Mouse (Mus musculus): ENCODE measurements around the gene Celf5. TPM values are rescaled to one million over a fixed set of nuclear protein-coding genes. Genes with fewer than 3 reads are reported as not detected.

The Celf5 gene
- total RNA-seq, 2 experiments from 2014 or later: 0.09 to 0.23 TPM

DNA sequence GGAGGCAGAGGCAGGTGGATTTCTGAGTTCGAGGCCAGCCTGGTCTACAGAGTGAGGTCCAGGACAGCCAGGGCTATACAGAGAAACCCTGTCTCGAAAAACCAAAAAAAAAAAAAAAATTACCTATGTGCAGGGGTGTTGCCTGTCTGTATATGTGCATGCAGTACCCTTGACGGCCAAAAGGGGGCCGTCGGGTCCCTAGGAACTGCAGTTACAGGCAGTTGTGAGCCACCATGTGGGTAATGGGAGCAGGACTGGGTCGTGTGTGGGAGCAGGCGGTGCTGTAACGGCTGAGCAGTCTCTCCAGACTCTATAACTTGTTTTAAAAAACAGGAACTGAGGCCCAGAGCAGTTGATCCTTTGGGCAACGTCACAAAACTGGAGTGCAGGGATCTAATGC, 1.5 kb upstream of the Celf5 start:
- intact Hi-C loops (cut with DNase I; ENCODE audit: low total_unique reads): no loop called here
- no peak for DNase-seq

- intact Hi-C loops (cut with DNase I; ENCODE audit: low total_unique reads): no loop called here
- DNase-seq: no peak
Measured at GRCm38 (mm10) chr10:81481605-81482532, 640 bp downstream of the Celf5 start.

- DNase-seq: no peak
- intact Hi-C loops (cut with DNase I; ENCODE audit: low total_unique reads): no loop called here
Measured at GRCm38 (mm10) chr10:81474461-81474860, 8.0 kb downstream of the Celf5 start.

DNA sequence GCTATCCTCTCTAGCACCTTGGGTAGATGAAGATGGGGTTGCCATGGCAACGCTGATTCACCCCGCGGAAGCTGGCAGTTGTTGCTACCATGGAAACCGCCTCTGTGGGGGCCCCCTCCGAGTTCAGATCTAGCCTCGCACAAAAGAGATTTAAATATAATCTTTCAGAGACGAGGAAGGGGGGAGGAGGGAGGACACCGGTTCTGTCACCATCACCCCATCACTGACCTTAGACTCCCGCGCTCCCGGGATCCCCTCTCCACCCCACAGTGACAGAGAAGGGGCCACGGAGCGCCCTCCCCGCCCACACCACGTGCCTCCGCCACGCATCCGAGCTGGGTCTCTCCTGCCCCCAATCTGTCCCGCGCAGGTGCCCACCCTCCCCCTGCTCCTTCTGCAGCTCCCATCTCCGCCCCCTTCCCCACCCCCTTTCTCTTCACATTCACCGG, 9.5 kb downstream of the Celf5 start:
- DNase-seq: no peak
- intact Hi-C loops (cut with DNase I; ENCODE audit: low total_unique reads): no loop called here

- intact Hi-C loops (cut with DNase I; ENCODE audit: low total_unique reads): no loop called here
- no peak for DNase-seq
Measured at GRCm38 (mm10) chr10:81472403-81473002, 10.0 kb downstream of the Celf5 start.

DNA sequence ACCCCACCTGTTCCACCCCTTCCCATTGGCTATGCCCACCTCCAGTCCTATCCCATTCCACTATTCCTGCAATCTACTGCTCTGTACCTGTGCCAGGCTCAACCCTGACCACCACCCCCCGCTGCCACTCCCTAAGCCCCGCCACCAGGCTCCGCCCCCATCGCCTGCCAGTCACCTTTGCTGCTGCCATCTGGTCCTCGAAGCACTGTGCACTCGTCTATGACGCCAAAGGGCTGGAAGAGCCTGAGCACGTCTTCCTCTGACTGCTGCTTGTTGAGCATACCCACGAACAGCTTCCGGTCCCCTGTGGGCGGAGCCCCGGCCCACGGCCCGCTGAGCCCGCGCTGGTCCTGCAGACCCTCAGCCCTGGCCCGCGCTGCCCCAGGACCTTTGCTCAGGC, 12.1 kb downstream of the Celf5 start:
- intact Hi-C loops (cut with DNase I; ENCODE audit: low total_unique reads): no loop called here
- DNase-seq: no peak

DNA sequence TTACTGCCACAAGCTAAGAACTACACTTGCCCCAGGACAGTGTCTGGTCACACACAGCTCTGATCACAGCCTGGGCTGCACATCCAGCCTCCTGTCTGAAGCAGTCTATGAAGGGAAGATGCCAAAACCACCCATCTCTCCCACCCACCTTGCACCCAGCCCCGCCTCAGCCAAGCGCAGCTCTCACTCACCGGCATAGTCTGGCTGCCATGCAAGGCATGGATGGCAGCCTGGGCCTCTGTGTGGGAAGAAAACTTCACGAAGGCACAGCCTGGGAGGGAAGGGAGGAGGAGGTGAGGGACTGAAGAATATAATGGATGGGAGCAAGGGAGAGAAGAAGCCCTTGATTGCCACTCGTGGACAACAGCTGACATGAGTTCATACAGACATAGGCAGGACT, 13.3 kb downstream of the Celf5 start:
- no peak for DNase-seq
- intact Hi-C loops (cut with DNase I; ENCODE audit: low total_unique reads): no loop called here

- intact Hi-C loops (cut with DNase I; ENCODE audit: low total_unique reads): no loop called here
- DNase-seq: peak; percentile 3
Measured at GRCm38 (mm10) chr10:81467670-81468235, 14.8 kb downstream of the Celf5 start.

GRCm38 (mm10) chr10:81466881-81467280, 15.6 kb downstream of the Celf5 start:
- DNase-seq: peak; percentile 3
- intact Hi-C loops (cut with DNase I; ENCODE audit: low total_unique reads): no loop called here

DNA sequence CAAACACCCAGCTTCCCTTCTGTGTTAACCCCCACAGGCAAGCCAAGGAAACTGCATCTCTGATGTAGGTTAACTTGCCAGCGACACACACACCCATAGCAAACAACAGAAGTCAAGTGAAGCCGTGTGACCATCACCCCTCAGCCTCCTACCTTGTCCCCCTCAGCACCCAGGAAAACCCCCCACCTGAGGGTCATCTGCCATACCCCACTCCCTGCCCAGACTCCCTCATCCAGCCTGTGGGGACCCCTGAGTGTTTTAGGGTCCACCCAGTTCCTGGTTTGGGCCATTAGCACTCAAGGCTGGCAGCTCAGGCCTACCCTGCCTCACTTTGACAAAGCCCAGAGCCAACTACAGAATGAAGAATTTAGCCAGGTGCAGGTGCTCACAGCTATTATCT, 16.4 kb downstream of the Celf5 start:
- intact Hi-C loops (cut with DNase I; ENCODE audit: low total_unique reads): no loop called here
- DNase-seq: no peak

GRCm38 (mm10) chr10:81465265-81465645, 17.3 kb downstream of the Celf5 start:
- intact Hi-C loops (cut with DNase I; ENCODE audit: low total_unique reads): no loop called here

GRCm38 (mm10) chr10:81464405-81465264, 17.9 kb downstream of the Celf5 start:
- intact Hi-C loops (cut with DNase I; ENCODE audit: low total_unique reads): no loop called here
- DNase-seq: peak; percentile 66

More at GRCm38 (mm10) chr10:81465265-81465645, 17.3 kb downstream of the Celf5 start:
- peak; percentile 3 for DNase-seq

DNA sequence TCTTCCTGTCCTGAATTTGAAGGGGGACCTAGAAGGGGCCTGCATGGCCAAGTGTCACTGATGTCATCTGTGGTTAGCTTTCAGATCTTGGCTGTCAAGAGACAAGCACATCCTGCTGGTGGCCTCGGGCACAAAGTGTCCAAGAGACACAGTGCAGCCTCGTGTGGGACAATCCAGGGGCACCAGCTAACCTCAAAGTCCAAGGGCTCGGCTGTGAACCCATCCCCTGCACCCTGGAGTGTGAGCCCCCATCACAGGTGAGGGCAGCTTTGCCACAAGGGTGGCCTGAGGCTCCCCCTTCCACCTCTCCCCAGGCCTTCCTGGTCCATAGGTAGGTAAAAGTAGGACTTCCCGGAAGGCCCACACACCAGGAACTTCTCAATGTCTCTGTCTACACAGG, 19.0 kb downstream of the Celf5 start:
- no peak for DNase-seq

DNA sequence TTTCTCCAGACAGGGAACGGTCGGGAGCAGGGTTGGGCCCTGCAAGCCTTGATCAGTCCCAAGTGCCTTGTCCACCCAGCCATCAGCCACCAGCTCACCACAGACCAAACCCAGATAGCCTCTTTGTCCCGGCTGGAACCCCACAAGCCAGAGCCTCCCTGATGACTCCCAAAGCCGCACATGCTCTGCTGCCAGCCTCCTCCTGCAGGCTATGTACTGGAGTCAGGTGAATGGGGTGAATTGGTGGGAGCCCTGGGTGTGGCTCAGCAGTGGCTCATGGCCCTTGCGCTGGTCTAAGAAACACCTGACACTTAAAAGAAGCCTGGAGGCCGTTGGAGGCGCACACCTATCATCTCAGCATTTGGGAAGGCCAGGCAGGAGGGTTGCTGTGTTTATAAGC, 19.6 kb downstream of the Celf5 start:
- intact Hi-C loops (cut with DNase I; ENCODE audit: low total_unique reads): no loop called here
- DNase-seq: no peak

More for the DNA sequence above, 19.0 kb downstream of the Celf5 start:
- intact Hi-C loops (cut with DNase I; ENCODE audit: low total_unique reads): no loop called here

DNA sequence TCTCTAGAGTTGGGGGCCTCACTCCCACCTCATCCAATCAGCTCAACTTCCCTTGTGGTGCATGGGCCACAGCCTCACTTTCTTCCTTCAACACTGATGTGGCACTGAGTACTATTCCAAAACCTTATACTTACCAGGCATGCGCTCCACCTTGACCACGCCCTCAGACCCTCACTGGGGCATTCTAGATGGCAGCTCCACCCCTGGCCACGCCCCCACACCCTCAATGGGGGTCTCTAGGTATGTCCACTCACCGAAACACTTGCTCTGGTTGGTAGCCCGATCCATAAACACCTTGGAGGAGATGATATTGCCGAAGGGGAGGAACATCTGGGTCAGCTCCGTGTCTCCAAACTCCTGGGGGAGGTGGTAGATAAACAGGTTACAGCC, 20.1 kb downstream of the Celf5 start:
- intact Hi-C loops (cut with DNase I; ENCODE audit: low total_unique reads): no loop called here
- DNase-seq: no peak

DNA sequence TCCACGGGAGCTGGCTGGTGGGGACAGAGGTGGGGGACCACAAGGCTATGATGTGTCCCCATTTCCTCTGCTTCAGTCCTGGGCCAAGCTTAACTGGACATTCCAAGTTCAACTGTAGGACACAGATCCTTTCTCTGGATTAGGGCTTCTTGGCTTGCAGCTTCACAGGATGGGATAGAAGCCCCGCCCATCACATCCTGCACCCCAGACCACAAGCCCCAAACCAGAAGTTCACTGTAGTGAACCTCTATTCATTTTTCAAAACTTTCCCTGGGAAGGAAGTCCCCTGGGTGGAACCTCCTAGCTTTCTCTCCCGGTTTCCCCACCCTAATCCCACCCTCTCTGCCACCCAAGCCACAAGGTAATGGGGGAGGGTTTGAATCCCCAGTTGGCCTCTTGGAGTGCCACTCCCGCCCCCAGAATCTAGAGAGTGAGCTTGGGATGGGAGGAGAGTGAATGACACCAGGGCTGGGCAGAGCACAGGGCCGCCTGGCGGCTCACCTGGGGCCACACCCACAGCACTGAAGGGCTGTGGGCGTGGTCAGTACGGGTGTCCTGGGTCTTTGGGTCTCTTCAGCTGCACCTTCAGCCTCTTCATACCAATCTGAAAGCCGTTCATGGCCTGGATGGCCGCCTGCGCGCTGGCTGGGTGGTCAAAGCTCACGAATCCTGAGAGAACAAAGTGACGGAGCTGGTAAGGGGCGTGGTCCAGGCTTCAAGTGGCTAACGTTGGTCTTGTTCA, 20.7 kb downstream of the Celf5 start:
- no peak for DNase-seq
- intact Hi-C loops (cut with DNase I; ENCODE audit: low total_unique reads): no loop called here

DNA sequence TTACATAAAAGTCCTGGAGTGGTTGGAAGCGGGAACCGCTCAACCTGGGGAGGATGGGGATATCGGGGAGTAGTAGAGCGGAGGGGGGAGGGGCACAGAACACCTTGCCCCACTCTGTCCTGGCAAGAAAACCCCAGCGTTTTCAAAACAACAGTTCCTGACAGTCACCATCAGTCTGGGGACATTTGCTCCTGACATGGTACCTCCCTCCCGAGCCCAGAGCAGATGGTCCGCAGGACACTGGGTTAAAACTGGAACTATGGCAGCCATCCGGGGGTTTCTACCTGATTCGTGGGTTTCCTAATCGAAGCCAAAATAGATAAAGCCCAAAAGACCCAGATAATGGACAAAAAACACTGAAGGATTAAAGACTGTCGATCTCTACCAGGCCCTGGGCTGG, 21.6 kb downstream of the Celf5 start:
- DNase-seq: no peak
- intact Hi-C loops (cut with DNase I; ENCODE audit: low total_unique reads): no loop called here

- intact Hi-C loops (cut with DNase I; ENCODE audit: low total_unique reads): no loop called here
- no peak for DNase-seq
Measured at GRCm38 (mm10) chr10:81460471-81460870, 22.0 kb downstream of the Celf5 start.

- no peak for DNase-seq
- intact Hi-C loops (cut with DNase I; ENCODE audit: low total_unique reads): loop anchor here (10.0 kb wide), 1 partner anchor 175 kb away; no protein-coding TSS in a partner anchor
Measured at GRCm38 (mm10) chr10:81459399-81459798, 23.1 kb downstream of the Celf5 start.
